Mouse (Mus musculus): ENCODE results near the gene Socs1.

GRCm38 (mm10) chr16:10788271-10788670 is 2.9 kb upstream of the Socs1 start, which contains the start of gene Tnp2:
- TF ChIP-seq CTCF (IDR thresholded peaks at IDR 0.05; ENCODE audit: borderline replicate concordance, extremely low read depth, insufficient read depth, insufficient read length) = no peak
- TF ChIP-seq POLR2A (IDR thresholded peaks at IDR 0.05; ENCODE audit: borderline replicate concordance, extremely low read depth, insufficient read depth, insufficient read length, poor library complexity, severe bottlenecking) = no peak
